8 mouse cellular contexts compared by ENCODE assay signal in genomic region chr4:136179456-136179855, GRCm38 (mm10). TPM values are rescaled to one million over a fixed set of nuclear protein-coding genes. Genes with fewer than 3 reads are reported as not detected.
DNase-seq lines count a peak whose midpoint lies in the region; ATAC-seq and TF ChIP-seq lines count a peak whose summit lies in the region.

No protein-coding gene starts in this region.

- no peak for ATAC-seq in hindbrain, embryonic 16.5 days
- ATAC-seq in granulocyte monocyte progenitor cell, adult 5-6 weeks (replicated peaks; ENCODE audit: poor library complexity, severe bottlenecking), result peak; percentile 43

- no peak overlapping the region for H3K9ac ChIP-seq in hindbrain, embryonic 16.5 days (ENCODE audit: low read depth, low read length)
- no peak overlapping the region for H3K9ac ChIP-seq in ES-Bruce4 (ENCODE audit: low read depth, poor library complexity, severe bottlenecking)

- H3K4me3 ChIP-seq in hindbrain, embryonic 10.5 days, result peak overlapping the region; percentile 52; the same call in 1 of the 2 replicates
- no peak overlapping the region for H3K4me3 ChIP-seq in hindbrain, embryonic 16.5 days (ENCODE audit: low read length)
- H3K4me3 ChIP-seq in ES-Bruce4 (ENCODE audit: low read depth, low read length), result no peak overlapping the region

- no peaks in the 10 kb centered on the region for H3K9me3 ChIP-seq in hindbrain, embryonic 10.5 days
- H3K9me3 ChIP-seq in hindbrain, embryonic 16.5 days (ENCODE audit: control insufficient read depth, low read length), result no peaks in the 10 kb centered on the region
- H3K9me3 ChIP-seq in ES-Bruce4 (replicated peaks; ENCODE audit: control insufficient read depth, insufficient read depth, low read length, poor library complexity, severe bottlenecking), result no peaks in the 10 kb centered on the region

- no peak overlapping the region for H3K27ac ChIP-seq in hindbrain, embryonic 10.5 days
- no peak overlapping the region for H3K27ac ChIP-seq in hindbrain, embryonic 16.5 days (ENCODE audit: low read depth, low read length)
- peak overlapping the region; percentile 74 for H3K27ac ChIP-seq in ES-Bruce4 (ENCODE audit: insufficient read depth, low read length)

- peaks cover 48% of the 10 kb centered on the region for H3K36me3 ChIP-seq in hindbrain, embryonic 10.5 days
- H3K36me3 ChIP-seq in hindbrain, embryonic 16.5 days (ENCODE audit: control insufficient read depth, insufficient read depth, low read length), result no peaks in the 10 kb centered on the region
- H3K36me3 ChIP-seq in ES-Bruce4 (ENCODE audit: control insufficient read depth, insufficient read depth, low read length, poor library complexity, severe bottlenecking), result no peaks in the 10 kb centered on the region

- peaks cover 3% of the 10 kb centered on the region; the same call in 1 of the 2 replicates for H3K27me3 ChIP-seq in hindbrain, embryonic 10.5 days (ENCODE audit: insufficient read depth, poor library complexity, severe bottlenecking)
- H3K27me3 ChIP-seq in hindbrain, embryonic 16.5 days (replicated peaks; ENCODE audit: control insufficient read depth, insufficient read depth, low read length), result no peaks in the 10 kb centered on the region
- no peaks in the 10 kb centered on the region for H3K27me3 ChIP-seq in ES-Bruce4 (ENCODE audit: control insufficient read depth, insufficient read depth, low read length, poor library complexity, severe bottlenecking)

- 93% methylated on average over 7 of the region's 7 CpGs for WGBS in hindbrain, embryonic 10.5 days
- 89% methylated on average over 7 of the region's 7 CpGs for WGBS in hindbrain, embryonic 16.5 days

- no peak overlapping the region; the same call in 1 of the 2 replicates for H3K4me2 ChIP-seq in hindbrain, embryonic 16.5 days (ENCODE audit: low read length)

- peaks cover 62% of the 10 kb centered on the region for H3K4me1 ChIP-seq in hindbrain, embryonic 10.5 days (replicated peaks)
- H3K4me1 ChIP-seq in hindbrain, embryonic 16.5 days (ENCODE audit: control insufficient read depth, insufficient read depth, low read depth, low read length), result peaks cover 14% of the 10 kb centered on the region
- H3K4me1 ChIP-seq in ES-Bruce4 (ENCODE audit: control insufficient read depth, insufficient read depth, low read length), result peaks cover 16% of the 10 kb centered on the region

- TF ChIP-seq POLR2A in ES-Bruce4 (IDR thresholded peaks at IDR 0.05; ENCODE audit: insufficient read depth, low read length), result no peak

- DNase-seq in hindbrain, embryonic 10.5 days (ENCODE audit: low spot score), result no peak
- peak; percentile 57 for DNase-seq in lung, postnatal 14 days
- DNase-seq in urinary bladder, postnatal 25 days (ENCODE audit: low spot score), result no peak
- no peak for DNase-seq in kidney, adult 9 months
- no peak for DNase-seq in urinary bladder, postnatal 4 days (ENCODE audit: low spot score in 2 of 2)

- TF ChIP-seq EP300 in ES-Bruce4 (IDR thresholded peaks at IDR 0.05; ENCODE audit: insufficient read depth, low read depth, low read length), result no peak

- no peak for TF ChIP-seq CTCF in ES-Bruce4 (IDR thresholded peaks at IDR 0.05; ENCODE audit: low read depth, low read length)

RNA-seq across cellular contexts. Expression of gene E2f2, which starts 7.3 kb away (rescaled TPM):
- 9.0 and 9.4 TPM in 2 replicates for polyA plus RNA-seq in hindbrain, embryonic 10.5 days (2016; fragmentation: Nextera tagmentation; extraction: Ambion mirVana)
- 3.4 TPM in 2 replicates for polyA plus RNA-seq in hindbrain, embryonic 16.5 days (2015; fragmentation: Nextera tagmentation; extraction: Ambion mirVana)
- 3.1 and 6.3 TPM in 2 replicates for polyA plus RNA-seq in ES-Bruce4 (2011; ENCODE audit: insufficient read depth, insufficient read length, low read depth, missing spikeins)
- 2.9 and 9.4 TPM in 2 replicates for total RNA-seq in granulocyte monocyte progenitor cell, adult 5-6 weeks (2014; fragmentation: Nextera tagmentation)
- total RNA-seq in granulocyte monocyte progenitor cell, adult 5-6 weeks (2017), result 3.7 and 4.3 TPM in 2 replicates

RNA-seq across cellular contexts. Expression of gene Asap3, which starts 26.7 kb away (rescaled TPM):
- polyA plus RNA-seq in hindbrain, embryonic 10.5 days (2016; fragmentation: Nextera tagmentation; extraction: Ambion mirVana), result 5.2 and 6.5 TPM in 2 replicates
- 6.2 and 7.9 TPM in 2 replicates for polyA plus RNA-seq in hindbrain, embryonic 16.5 days (2015; fragmentation: Nextera tagmentation; extraction: Ambion mirVana)
- polyA plus RNA-seq in ES-Bruce4 (2011; ENCODE audit: insufficient read depth, insufficient read length, low read depth, missing spikeins), result 7.2 and 9.3 TPM in 2 replicates
- not detected in 2 replicates for total RNA-seq in granulocyte monocyte progenitor cell, adult 5-6 weeks (2014; fragmentation: Nextera tagmentation)
- not detected in 2 replicates for total RNA-seq in granulocyte monocyte progenitor cell, adult 5-6 weeks (2017)

RNA-seq across cellular contexts. Expression of gene Id3, which starts 36.2 kb away (rescaled TPM):
- polyA plus RNA-seq in hindbrain, embryonic 10.5 days (2016; fragmentation: Nextera tagmentation; extraction: Ambion mirVana), result 576 and 684 TPM in 2 replicates
- polyA plus RNA-seq in hindbrain, embryonic 16.5 days (2015; fragmentation: Nextera tagmentation; extraction: Ambion mirVana), result 214 and 226 TPM in 2 replicates
- polyA plus RNA-seq in ES-Bruce4 (2011; ENCODE audit: insufficient read depth, insufficient read length, low read depth, missing spikeins), result 9.6 and 11.0 TPM in 2 replicates
- total RNA-seq in granulocyte monocyte progenitor cell, adult 5-6 weeks (2014; fragmentation: Nextera tagmentation), result not detected in 2 replicates
- not detected in 2 replicates for total RNA-seq in granulocyte monocyte progenitor cell, adult 5-6 weeks (2017)

Comparison
In these comparisons a context has a peak if more than half of its experiments do, and no peak if none do; other contexts are left out.
1. RNA of gene Id3, which starts 36.2 kb away (polyA plus RNA-seq): 576 to 684 TPM in hindbrain, embryonic 10.5 days and 214 to 226 TPM in hindbrain, embryonic 16.5 days; 9.6 to 11.0 TPM in ES-Bruce4; every median in the first group is over 10 times any median in the second.